Comparison of ENCODE assay signal across 8 mouse cellular contexts in genomic region chrX:16894377-16895175, GRCm38 (mm10). TPM values are rescaled to one million over a fixed set of nuclear protein-coding genes. Genes with fewer than 3 reads are reported as not detected.
A peak's percentile ranks its signal among the peaks of the same experiment; 100 is the strongest.
DNase-seq lines count a peak whose midpoint lies in the region; ATAC-seq lines count a peak whose summit lies in the region.

No protein-coding gene starts in this region.

- no peak overlapping the region for H3K27ac ChIP-seq in embryonic facial prominence, embryonic 12.5 days

- ATAC-seq in embryonic facial prominence, embryonic 12.5 days (ENCODE audit: insufficient number of reproducible peaks, insufficient read depth, low FRiP score, low TSS enrichment): 0 out of 2 replicates have a peak, but pooled peaks have one; percentile 47

- no peaks in the 10 kb centered on the region for H3K9me3 ChIP-seq in embryonic facial prominence, embryonic 12.5 days

- no peak overlapping the region for H3K9ac ChIP-seq in embryonic facial prominence, embryonic 12.5 days

- peak; percentile 40 for DNase-seq in left cerebral cortex, adult 11 months (ENCODE audit: low spot score)
- DNase-seq in left cerebral cortex, adult 8-10 months (ENCODE audit: low spot score in 2 of 2): no peak
- DNase-seq in adipocyte (ENCODE audit: low spot score): peak; percentile 90
- peak; percentile 0 for DNase-seq in induced T-regulatory cell, adult 2 months (ENCODE audit: low read depth)
- DNase-seq in lung, postnatal 14 days: peak; percentile 6
- DNase-seq in spleen, postnatal 36 days (ENCODE audit: low spot score in 2 of 2): no peak
- DNase-seq in urinary bladder, postnatal 10 days (ENCODE audit: low spot score): no peak

- H3K4me3 ChIP-seq in embryonic facial prominence, embryonic 12.5 days: no peak overlapping the region

- no peaks in the 10 kb centered on the region for H3K36me3 ChIP-seq in embryonic facial prominence, embryonic 12.5 days

- no peaks in the 10 kb centered on the region for H3K4me1 ChIP-seq in embryonic facial prominence, embryonic 12.5 days

- WGBS in embryonic facial prominence, embryonic 12.5 days: 35% methylated on average over 5 of the region's 5 CpGs

- H3K27me3 ChIP-seq in embryonic facial prominence, embryonic 12.5 days: no peaks in the 10 kb centered on the region

- no peak overlapping the region for H3K4me2 ChIP-seq in embryonic facial prominence, embryonic 12.5 days (replicated peaks)

RNA-seq across cellular contexts. Expression of gene Ndp, which starts 17.0 kb away (rescaled TPM):
- 10 to 100 TPM in 1 of 4 experiments, 1 to 10 TPM in 3; 7.2 to 11.1 (median 8.5) TPM for total RNA-seq in left cerebral cortex, adult 8-10 months (2022)
- polyA plus RNA-seq in embryonic facial prominence, embryonic 12.5 days (2016; fragmentation: Nextera tagmentation; extraction: Ambion mirVana): 1.9 and 2.1 TPM in 2 replicates

Comparison
In these comparisons a context has a peak if more than half of its experiments do, and no peak if none do; other contexts are left out.
1. DNase-seq: peak in left cerebral cortex, adult 11 months (single experiment), adipocyte (single experiment), induced T-regulatory cell, adult 2 months (single experiment) and lung, postnatal 14 days (single experiment); none in left cerebral cortex, adult 8-10 months (0 of 2), spleen, postnatal 36 days (0 of 2) and urinary bladder, postnatal 10 days (single experiment).